Mouse (Mus musculus) adrenal gland, postnatal 36 days (tissue): Measurements from ENCODE around the gene Vmac. TPM values are rescaled to one million over a fixed set of nuclear protein-coding genes. Genes with fewer than 3 reads are reported as not detected.

Experiments
- DNase-seq, 2 experiments: peaks; one replicate each; pipeline ENCODE4 v3.0.0; 2021; ENCODE audit warnings: mixed read lengths in 1 of 2
- long read RNA-seq, 2 experiments: library from polyadenylated mRNA; stranded (forward); transcript quantifications; one replicate each; pipeline ENCODE4 v2.0.0; 2021; ENCODE audit warnings: borderline sequencing depth in 2 of 2
- total RNA-seq, 2 experiments: library from RNA; stranded (reverse); gene quantifications; 2 replicates each; pipeline ENCODE4 v1.2.3; 2021

The Vmac gene
- total RNA-seq: 10 to 100 TPM; 14.7 to 36.6 TPM
- long read RNA-seq, experiment 1, transcript Vmac-201 (2 exons, 2,226 nt): major isoform, 5 of 16 reads
- long read RNA-seq, experiment 1, partial matches to known transcripts: 0 of 16 reads
- long read RNA-seq, experiment 1, other reads (novel, unspliced or antisense): 8 of 16 reads
- long read RNA-seq, experiment 2, transcript Vmac-201 (2 exons, 2,226 nt): major isoform, 7 of 12 reads
- long read RNA-seq, experiment 2, partial matches to known transcripts: 0 of 12 reads
- long read RNA-seq, experiment 2, other reads (novel, unspliced or antisense): 5 of 12 reads

- peak; percentile 94 to 96 for DNase-seq
These were observed at the start of gene Vmac, which contains the start of gene Ndufa11 for GRCm38 (mm10) chr17:56717363-56718058. Gene Vmac (minus strand): TSS chr17:56718022. Gene Ndufa11 (plus strand): TSS chr17:56717767.

- DNase-seq: peak in 1 of 2 experiments; percentile 7
These were observed 49.0 kb upstream of the Vmac start for GRCm38 (mm10) chr17:56766631-56767405.

DNA sequence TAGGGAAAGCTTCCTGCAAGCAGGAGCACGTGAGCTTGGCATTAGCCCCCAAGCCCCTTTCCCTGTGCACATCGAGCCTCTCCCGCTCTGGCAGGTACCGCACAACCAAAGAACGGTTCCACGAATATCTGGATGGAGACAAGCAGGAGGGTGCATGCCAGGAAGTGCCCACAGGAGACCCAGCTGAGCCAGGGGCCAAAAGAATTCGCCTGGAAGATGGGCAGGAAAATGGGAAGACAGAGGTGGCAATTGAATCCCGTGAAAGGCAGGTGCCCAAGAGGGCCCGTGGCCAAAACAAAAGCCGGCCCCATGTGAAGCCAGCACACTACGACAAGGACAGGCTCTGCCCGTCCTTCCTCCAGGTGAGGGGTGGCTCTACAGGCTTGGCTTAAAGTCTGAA lies 47.6 kb upstream of the Vmac start:
- DNase-seq: peak in 1 of 2 experiments; percentile 26

- peak; percentile 85 to 87 for DNase-seq
These were observed 46.9 kb upstream of the Vmac start, which contains the start of gene Dus3l for GRCm38 (mm10) chr17:56764474-56765354. Gene Dus3l (plus strand): TSS chr17:56764757.

GRCm38 (mm10) chr17:56763741-56764250 lies 46.0 kb upstream of the Vmac start:
- DNase-seq: peak in 1 of 2 experiments; percentile 7

GRCm38 (mm10) chr17:56762769-56763731 lies 45.2 kb upstream of the Vmac start:
- DNase-seq: peak; percentile 45 to 60

GRCm38 (mm10) chr17:56761991-56762410 lies 44.2 kb upstream of the Vmac start:
- DNase-seq: peak; percentile 92 to 96

- peak in 1 of 2 experiments; percentile 2 for DNase-seq
These were observed 43.3 kb upstream of the Vmac start for GRCm38 (mm10) chr17:56761077-56761476.

DNA sequence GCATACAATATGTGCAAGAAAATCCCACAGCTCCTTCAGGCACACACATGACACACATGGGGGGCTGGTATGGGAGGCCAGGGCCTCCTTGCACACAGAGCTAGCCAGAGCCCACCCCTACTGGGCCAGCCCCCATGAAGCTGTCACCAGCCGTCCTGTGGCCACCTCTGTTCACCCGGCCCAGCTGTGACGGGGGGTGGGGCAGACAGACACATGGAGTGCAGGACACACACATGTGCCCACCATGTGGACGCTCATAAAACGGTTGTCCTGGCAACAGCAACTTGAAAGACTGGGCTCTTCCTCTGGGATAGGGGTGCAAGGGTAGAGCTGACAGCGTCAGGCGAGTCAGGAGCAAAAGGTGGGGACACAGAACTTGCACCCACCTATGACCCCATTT lies 41.4 kb upstream of the Vmac start:
- peak in 1 of 2 experiments; percentile 7 for DNase-seq

GRCm38 (mm10) chr17:56758132-56758531 lies 40.3 kb upstream of the Vmac start:
- peak; percentile 73 to 82 for DNase-seq

DNA sequence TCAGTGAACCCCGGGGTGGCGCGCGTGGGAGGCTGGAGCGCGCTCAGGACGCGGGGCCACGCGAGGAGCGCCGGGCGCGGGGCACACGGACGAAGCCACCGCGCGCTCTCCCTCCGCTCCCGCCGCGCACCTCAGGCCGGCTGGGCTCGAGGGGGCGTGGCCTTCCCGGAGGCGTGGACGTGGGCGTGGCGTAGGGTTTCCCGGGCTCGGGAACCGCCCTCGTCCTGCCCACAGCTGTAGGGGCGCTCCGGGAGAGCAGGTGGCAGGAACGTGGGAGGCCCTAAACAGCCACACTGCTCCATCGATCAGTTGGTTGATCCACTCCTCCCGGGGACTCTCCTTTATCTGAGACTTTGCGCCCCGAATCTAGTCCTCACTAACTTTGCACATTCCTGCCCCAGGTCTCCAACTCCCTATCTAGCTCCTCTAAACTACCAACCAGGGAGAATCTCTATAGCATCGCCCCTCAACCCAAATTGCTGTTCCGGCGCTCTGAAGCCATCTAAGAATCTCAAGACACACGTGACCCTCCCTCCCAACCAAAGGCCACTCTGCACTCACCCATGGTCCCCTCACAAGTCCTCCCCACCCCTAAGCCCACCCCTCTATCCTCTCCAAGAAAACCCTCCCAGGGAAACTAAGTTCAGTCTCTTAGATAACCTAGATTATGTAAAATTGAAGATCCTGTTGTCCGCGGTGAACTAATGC lies 39.7 kb upstream of the Vmac start, which contains the start of gene Nrtn:
Nrtn (minus strand) TSS at position 115 of the 708 bp plus-strand sequence.
- DNase-seq: peak; percentile 96

GRCm38 (mm10) chr17:56756703-56757399 lies 39.0 kb upstream of the Vmac start:
- peak; percentile 54 to 67 for DNase-seq

DNA sequence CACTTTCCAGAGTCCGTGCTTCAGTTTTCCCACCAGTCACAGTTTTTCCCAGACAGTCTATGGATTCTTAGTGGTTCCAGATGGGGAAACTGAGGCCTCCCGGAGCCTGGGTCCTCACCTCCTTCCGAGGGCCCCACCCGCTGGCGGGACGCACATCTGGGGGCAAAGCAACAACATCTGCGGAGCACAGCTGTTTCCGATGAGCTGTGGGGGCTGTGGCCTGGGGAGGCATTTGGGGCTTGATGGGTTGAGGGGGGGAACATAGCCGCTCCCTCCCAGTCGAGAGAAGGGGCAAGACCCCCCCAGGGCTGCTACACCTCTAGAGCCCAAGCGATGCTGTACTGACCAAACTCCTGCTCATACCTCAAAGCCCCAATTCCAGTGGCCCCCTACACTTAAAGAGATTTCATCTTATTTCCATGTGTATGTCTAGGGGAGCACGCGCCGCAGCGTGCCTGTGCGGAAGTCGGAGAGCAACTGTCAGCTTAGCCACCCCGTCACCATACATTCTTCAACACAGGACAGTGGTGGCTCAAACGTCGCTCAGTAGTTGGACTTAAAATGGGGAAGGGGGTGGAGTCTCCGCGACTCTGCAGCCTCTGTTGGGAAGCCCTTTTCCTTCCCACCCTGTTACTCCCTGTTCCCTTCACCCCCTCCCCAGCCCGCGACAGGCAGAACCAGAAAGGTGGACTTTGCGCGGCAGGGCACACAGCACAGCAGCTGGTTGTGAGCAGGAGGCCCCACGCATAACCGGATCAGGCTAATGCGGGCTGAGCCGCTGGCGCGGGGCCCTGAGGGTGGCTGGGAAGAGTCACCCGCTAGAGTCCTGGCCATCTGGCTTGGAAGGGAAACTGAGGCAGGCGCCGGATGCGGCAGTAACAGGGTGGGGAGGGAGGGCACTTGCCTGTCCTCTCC lies 36.7 kb upstream of the Vmac start:
- DNase-seq: no peak

DNA sequence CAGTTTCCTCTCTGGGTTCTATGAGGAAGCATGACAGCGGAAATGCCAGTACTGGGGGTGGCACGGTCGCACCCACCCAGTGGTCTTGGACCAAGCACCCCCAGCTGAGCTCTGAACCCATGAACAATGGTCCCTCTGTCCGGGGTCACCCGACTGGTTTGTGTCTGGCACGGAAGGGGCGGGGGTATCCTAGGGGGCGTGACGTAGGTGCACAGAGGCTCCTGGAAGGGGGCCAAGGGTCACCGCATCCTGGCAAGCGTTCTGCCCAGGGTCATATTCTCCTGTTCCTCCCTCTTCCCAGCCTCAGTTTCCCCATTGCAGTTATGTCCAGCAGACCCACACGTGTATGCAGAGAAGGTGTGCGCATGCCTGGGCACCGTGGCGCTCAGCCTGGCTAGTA lies 35.6 kb upstream of the Vmac start:
- DNase-seq: no peak

- DNase-seq: peak; percentile 49 to 61
These were observed 33.7 kb upstream of the Vmac start for GRCm38 (mm10) chr17:56751404-56752072.

DNA sequence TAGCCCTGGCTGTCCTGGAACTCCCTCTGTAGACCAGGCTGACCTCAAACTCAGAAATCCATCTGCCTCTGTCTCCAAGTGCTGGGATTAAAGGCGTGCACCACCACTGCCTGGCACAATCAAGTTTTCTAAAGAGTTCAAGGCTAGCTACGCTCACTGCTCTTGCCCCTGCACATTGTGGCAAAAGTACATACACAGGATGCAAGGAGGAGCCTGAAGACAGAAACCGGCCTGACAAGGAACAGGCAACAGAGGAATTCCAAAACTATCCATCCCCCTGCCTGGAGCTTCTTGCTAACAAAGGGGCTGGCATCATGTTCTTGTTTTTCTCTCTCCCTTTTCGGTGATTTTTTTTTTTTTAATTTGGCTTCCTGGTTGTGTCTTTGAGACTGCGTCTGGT lies 26.4 kb upstream of the Vmac start:
- DNase-seq: no peak

GRCm38 (mm10) chr17:56740788-56741160 lies 23.0 kb upstream of the Vmac start:
- DNase-seq: no peak
